Mouse (Mus musculus) central nervous system, embryonic 14 days (tissue): ENCODE results near the gene Lcn6. TPM values are rescaled to one million over a fixed set of nuclear protein-coding genes. Genes with fewer than 3 reads are reported as not detected.

Experiments used
- polyA plus RNA-seq: library from polyadenylated mRNA; depleted of rRNA; stranded (reverse); fragments of >200 nt; gene quantifications from 2 replicates; pipeline ENCODE4 v1.2.3, GENCODE M21; 2012; rRNA removed

The Lcn6 gene
- not detected in 2 replicates for polyA plus RNA-seq

GRCm38 (mm10) chr2:25676486-25676885 is at the start of gene Lcn6:
TSS of gene Lcn6 (plus strand) at chr2:25676786.

GRCm38 (mm10) chr2:25627811-25628210 is 48.8 kb upstream of the Lcn6 start, which contains the start of gene Fcna:
TSS of gene Fcna (minus strand) at chr2:25628030.

GRCm38 (mm10) chr2:25652902-25653301 is 23.7 kb upstream of the Lcn6 start, which contains the start of gene Lcn8:
TSS of gene Lcn8 (plus strand) at chr2:25653120.

GRCm38 (mm10) chr2:25657652-25658051 is 18.9 kb upstream of the Lcn6 start, which contains the start of gene Lcn5:
TSS of gene Lcn5 (plus strand) at chr2:25657952.

GRCm38 (mm10) chr2:25682426-25682825 is 5.8 kb downstream of the Lcn6 start, which contains the start of gene Lcn10:
TSS of gene Lcn10 (plus strand) at chr2:25682726.

GRCm38 (mm10) chr2:25699743-25700142 is 23.2 kb downstream of the Lcn6 start, which contains the start of gene Obp2a:
TSS of gene Obp2a (plus strand) at chr2:25700043.

GRCm38 (mm10) chr2:25706643-25707481 is 30.3 kb downstream of the Lcn6 start, which contains the start of gene Bmyc:
TSS of gene Bmyc (plus strand) at chr2:25706739.

Other genes with a start within 250 kb of the Lcn6 start
- 43.4 and 48.8 TPM in 2 replicates for gene Abca2, start 248.1 kb upstream of the Lcn6 start, polyA plus RNA-seq
- gene Clic3, start 219.9 kb upstream of the Lcn6 start, polyA plus RNA-seq: 0.74 and 1.3 TPM in 2 replicates
- gene Paxx, start 215.7 kb upstream of the Lcn6 start, polyA plus RNA-seq: 122 and 124 TPM in 2 replicates
- 65.0 and 127 TPM in 2 replicates for gene Ptgds, start 206.7 kb upstream of the Lcn6 start, polyA plus RNA-seq
- not detected in 2 replicates for gene Lcn12, start 182.9 kb upstream of the Lcn6 start, polyA plus RNA-seq
- 37.4 and 43.7 TPM in 2 replicates for gene Fbxw5, start 176.0 kb upstream of the Lcn6 start, polyA plus RNA-seq
- 3.2 and 4.1 TPM in 2 replicates for gene C8g, start 175.1 kb upstream of the Lcn6 start, polyA plus RNA-seq
- 13.1 and 14.5 TPM in 2 replicates for gene Traf2, start 129.8 kb upstream of the Lcn6 start, polyA plus RNA-seq
- 199 and 206 TPM in 2 replicates for gene Edf1, start 118.9 kb upstream of the Lcn6 start, polyA plus RNA-seq
- gene Mamdc4, start 101.9 kb upstream of the Lcn6 start, polyA plus RNA-seq: 6.3 and 6.6 TPM in 2 replicates
- gene Phpt1, start 101.6 kb upstream of the Lcn6 start, polyA plus RNA-seq: 181 and 195 TPM in 2 replicates
- 15.8 and 18.1 TPM in 2 replicates for gene Ajm1, start 95.0 kb upstream of the Lcn6 start, polyA plus RNA-seq
- gene Rabl6, start 68.3 kb upstream of the Lcn6 start, polyA plus RNA-seq: 83.7 and 90.9 TPM in 2 replicates
- 0.01 TPM in 1 of 2 replicates, not detected in the other for gene Ccdc183, start 59.1 kb upstream of the Lcn6 start, polyA plus RNA-seq
- gene Tmem141, start 54.8 kb upstream of the Lcn6 start, polyA plus RNA-seq: 27.9 and 35.4 TPM in 2 replicates
- gene Fcna, start 48.8 kb upstream of the Lcn6 start, polyA plus RNA-seq: 1.1 TPM in 2 replicates
- not detected in 2 replicates for gene Lcn8, start 23.7 kb upstream of the Lcn6 start, polyA plus RNA-seq
- not detected in 2 replicates for gene Lcn5, start 18.8 kb upstream of the Lcn6 start, polyA plus RNA-seq
- not detected in 2 replicates for gene Lcn10, start 5.9 kb downstream of the Lcn6 start, polyA plus RNA-seq
- not detected in 2 replicates for gene Obp2a, start 23.3 kb downstream of the Lcn6 start, polyA plus RNA-seq
- 70.7 and 77.4 TPM in 2 replicates for gene Bmyc, start 30.0 kb downstream of the Lcn6 start, polyA plus RNA-seq
- not detected in 2 replicates for gene Obp2b, start 60.2 kb downstream of the Lcn6 start, polyA plus RNA-seq
- gene Lcn3, start 88.8 kb downstream of the Lcn6 start, polyA plus RNA-seq: not detected in 2 replicates
- gene Lcn11, start 100.2 kb downstream of the Lcn6 start, polyA plus RNA-seq: not detected in 2 replicates
- gene Gm13539, start 105.5 kb downstream of the Lcn6 start, polyA plus RNA-seq: not detected in 2 replicates
- gene Glt6d1, start 139.1 kb downstream of the Lcn6 start, polyA plus RNA-seq: not detected in 2 replicates
- gene Lcn9, start 146.4 kb downstream of the Lcn6 start, polyA plus RNA-seq: not detected in 2 replicates
- not detected in 2 replicates for gene Sohlh1, start 170.5 kb downstream of the Lcn6 start, polyA plus RNA-seq
- 50.7 and 54.5 TPM in 2 replicates for gene Kcnt1, start 186.9 kb downstream of the Lcn6 start, polyA plus RNA-seq